Mouse (Mus musculus) urinary bladder, postnatal 14 days (tissue): ENCODE results near the gene Akr1b10.
"Not testable (repeated sequence)": the region's sequence is repeated elsewhere in the genome, so short reads cannot be mapped to it uniquely, and the experiment has no call there.

Source experiments
- DNase-seq: peaks from one replicate; pipeline ENCODE4 v3.0.0; 2021; ENCODE audit warnings: low spot score

The Akr1b10 gene

DNA sequence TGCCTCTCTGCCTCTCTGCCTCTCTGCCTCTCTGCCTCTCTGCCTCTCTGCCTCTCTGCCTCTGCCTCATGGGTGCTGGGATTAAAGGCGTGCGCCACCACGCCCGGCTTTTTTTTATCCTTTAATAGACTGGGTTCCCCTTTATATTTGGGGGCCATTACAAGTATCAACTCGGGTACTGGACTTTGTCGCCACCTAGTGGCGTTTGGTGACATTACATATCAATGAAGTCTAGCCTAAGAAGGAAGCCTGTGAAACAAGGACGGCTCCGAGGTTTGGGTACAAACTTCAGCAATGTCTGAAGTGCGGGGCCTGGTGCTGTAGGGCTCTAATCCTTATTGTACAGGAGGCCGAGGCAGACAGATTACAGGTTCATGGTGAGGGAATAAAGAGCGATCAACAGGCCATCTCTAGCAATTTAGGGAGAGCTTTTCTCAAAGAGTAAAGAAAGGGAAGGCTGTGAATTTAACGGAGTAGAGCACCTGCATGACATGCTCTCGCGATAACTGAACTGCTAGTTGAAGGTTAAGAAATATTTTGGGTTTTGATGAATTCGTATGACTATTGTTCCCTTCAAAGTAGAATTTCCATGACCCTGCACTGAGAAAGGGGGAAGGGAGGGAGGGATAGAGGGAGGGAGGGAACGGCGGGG, 12.2 kb upstream of the Akr1b10 start:
- peak; percentile 83 for DNase-seq

- no peak for DNase-seq
Observed at GRCm38 (mm10) chr6:34373841-34374240, 10.2 kb upstream of the Akr1b10 start.

GRCm38 (mm10) chr6:34375888-34376287, 8.1 kb upstream of the Akr1b10 start:
- DNase-seq = not testable (repeated sequence)

- DNase-seq = no peak
Observed at GRCm38 (mm10) chr6:34383401-34383800, 617 bp upstream of the Akr1b10 start.

GRCm38 (mm10) chr6:34384701-34385370, 818 bp downstream of the Akr1b10 start:
- peak; percentile 77 for DNase-seq

DNA sequence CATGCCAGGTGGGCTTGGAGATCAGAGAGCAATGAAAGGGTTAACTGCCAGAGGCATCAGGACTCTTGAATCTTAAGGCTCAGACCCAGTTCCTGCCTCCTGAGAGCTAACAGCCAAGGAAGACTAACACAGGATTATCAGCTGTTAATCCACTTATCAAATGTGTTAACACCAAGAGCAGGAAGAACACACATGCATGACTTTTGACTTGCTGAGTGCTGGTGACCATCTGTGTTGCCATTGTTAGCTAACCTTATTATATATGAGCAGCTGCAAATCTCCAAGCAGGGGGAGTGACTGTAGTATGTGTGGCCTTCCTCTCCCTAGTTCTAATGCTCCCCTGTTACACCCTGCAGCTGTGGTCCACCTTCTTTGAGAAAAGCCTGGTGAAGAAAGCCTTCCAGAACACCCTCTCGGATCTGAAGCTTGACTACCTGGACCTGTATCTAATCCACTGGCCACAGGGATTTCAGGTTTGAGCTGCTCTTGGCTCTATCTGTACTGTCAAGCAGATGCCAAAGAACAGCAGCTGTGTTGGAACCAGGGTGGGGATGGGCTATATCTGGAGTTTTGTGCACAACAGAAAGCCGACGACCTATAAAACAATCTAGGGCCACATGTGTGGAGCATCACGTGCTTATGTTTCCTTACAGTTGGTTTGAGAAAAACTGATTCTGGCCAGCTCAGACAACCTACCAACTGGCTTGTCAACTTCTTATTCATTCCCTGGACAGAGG, 4.6 kb downstream of the Akr1b10 start:
- DNase-seq = no peak

GRCm38 (mm10) chr6:34395897-34396296, 11.9 kb downstream of the Akr1b10 start:
- DNase-seq = no peak

DNA sequence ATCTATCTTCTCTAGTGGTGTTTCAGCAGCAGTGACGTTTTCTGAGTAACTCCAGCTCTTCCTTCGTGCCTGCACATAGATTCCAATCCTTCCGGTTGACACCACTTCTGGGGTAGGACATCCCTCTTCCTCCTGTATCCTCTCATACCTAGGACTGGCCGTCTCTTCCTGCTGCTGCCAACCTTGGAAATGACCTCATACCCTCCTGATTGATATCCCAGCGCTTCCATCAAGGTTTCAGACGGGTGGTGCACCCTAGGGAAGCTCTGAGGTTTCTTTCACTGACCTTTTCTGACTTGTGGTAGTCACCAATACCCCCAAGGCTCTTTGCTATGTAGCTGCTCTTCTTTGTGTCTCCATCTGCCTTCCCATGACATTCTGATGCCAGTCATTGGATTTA, 14.4 kb downstream of the Akr1b10 start:
- no peak for DNase-seq

- no peak for DNase-seq
Observed at GRCm38 (mm10) chr6:34399606-34400220, 15.7 kb downstream of the Akr1b10 start.

- DNase-seq = no peak
Observed at GRCm38 (mm10) chr6:34400696-34401095, 16.7 kb downstream of the Akr1b10 start.

GRCm38 (mm10) chr6:34406746-34407145, 22.7 kb downstream of the Akr1b10 start:
- no peak for DNase-seq

- DNase-seq = no peak
Observed at GRCm38 (mm10) chr6:34407403-34407802, 23.4 kb downstream of the Akr1b10 start.

GRCm38 (mm10) chr6:34412023-34412422, 28.0 kb downstream of the Akr1b10 start, which contains the start of gene Akr1b7:
Gene Akr1b7, plus strand, starts transcription at chr6:34412334.
- DNase-seq = peak; percentile 69

GRCm38 (mm10) chr6:34412688-34413087, 28.7 kb downstream of the Akr1b10 start:
- no peak for DNase-seq

GRCm38 (mm10) chr6:34413386-34413785, 29.4 kb downstream of the Akr1b10 start:
- not testable (repeated sequence) for DNase-seq

DNA sequence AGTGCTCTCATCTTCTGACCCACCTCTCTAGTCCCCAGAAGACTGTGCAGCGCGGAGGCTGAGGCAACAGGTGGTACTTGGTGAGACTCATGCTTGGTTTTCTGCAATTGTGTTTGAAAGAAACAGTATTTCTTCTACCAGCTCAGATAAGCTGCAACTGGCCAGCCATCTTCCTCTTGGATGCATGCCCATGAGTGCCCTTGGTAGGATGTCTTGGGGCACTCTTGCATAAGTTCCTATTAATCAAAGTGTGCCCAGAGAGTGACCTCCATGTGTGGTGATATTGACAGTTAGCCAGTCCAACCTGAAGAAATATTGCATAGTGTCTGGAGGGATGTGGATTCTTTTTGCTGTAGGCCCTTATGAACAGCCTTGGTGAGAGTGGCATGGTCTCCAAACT, 32.5 kb downstream of the Akr1b10 start:
- no peak for DNase-seq

GRCm38 (mm10) chr6:34419071-34419470, 35.1 kb downstream of the Akr1b10 start:
- no peak for DNase-seq

DNA sequence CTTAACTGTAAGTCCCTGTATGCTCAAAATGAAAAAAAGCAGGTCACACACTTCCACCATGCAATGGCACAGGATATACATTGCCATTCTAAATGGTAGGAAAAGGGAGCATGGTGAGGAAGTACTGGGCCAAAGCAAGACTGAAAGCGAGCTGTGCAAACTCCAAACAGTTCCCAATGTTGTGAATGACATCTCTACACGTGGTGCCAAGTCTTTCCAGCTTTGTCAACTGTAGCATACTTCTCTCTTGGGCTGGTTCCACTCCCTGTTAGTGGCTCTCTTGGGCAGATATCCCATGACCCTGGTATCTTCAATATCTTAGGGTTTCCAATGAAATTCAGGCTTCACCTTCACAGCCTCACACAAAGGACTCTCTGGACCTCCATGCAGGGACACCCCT, 55.0 kb downstream of the Akr1b10 start:
- DNase-seq = no peak

- DNase-seq = no peak
Observed at GRCm38 (mm10) chr6:34441556-34442257, 57.7 kb downstream of the Akr1b10 start.

DNA sequence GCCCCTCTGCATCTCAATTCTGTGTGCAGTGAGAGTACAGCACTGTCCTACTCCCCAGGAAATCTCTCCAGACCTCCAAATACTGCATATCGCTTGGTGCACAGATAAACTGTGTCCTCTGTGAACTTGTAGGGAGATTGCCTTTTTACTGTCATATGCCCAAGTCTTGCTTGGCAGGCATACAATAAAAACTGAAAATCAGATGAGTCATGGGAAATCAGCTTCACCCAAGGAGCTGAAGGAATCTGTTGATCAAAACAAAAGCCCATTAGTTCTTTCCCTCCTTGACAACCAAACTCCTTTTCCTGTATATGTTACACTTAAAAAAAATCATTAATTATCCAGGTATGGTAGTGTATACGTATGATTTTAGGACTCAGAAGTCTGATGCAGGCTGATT, 59.8 kb downstream of the Akr1b10 start:
- DNase-seq = no peak
